Mouse (Mus musculus): ENCODE measurements at regions not wholly inside any gene's neighbourhood (a gene's known extent, or its start where the extent isn't known, plus 50 kb on each side); places are given as distances from the start of the nearest gene placed in this dataset.
"Not testable (repeated sequence)": the region's sequence is repeated elsewhere in the genome, so short reads cannot be mapped to it uniquely, and the experiment has no call there.

DNA sequence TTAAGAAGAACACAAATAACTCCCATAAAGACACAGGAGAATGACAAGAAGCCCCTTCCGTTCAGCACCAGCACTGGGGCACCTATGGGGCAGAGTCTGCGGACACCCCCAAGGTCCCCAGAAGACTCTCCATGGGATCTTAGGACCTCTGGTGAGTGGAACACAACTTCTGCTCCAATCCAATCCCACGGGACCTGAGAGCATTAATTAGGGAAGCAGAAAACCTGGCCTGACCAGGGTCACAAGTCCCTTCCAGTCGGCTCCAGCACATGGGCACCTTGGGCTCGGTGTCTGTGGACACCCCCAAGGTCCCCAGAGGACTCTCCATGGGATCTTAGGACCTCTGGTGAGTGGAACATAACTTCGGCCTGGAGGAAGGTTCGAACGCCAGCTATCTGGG lies 59.0 kb upstream of the Btbd35f25 start:
- not testable (repeated sequence) for H3K27ac ChIP-seq (ENCODE audit: low read depth, low read length); H3K4me2 ChIP-seq (ENCODE audit: low read depth, low read length, poor library complexity, severe bottlenecking); H3K36me3 ChIP-seq (ENCODE audit: insufficient read depth, low read length); DNase-seq (ENCODE audit: low spot score); H3K4me3 ChIP-seq (ENCODE audit: low read depth, low read length); ATAC-seq (ENCODE audit: low FRiP score); H3K4me1 ChIP-seq (ENCODE audit: insufficient read depth, low read length); H3K9ac ChIP-seq (replicated peaks; ENCODE audit: low read length, poor library complexity, severe bottlenecking); H3K27me3 ChIP-seq (ENCODE audit: insufficient read depth, low read length)
- peaks cover 51% of the 10 kb centered on the region for H3K9me3 ChIP-seq (ENCODE audit: low read length)
- WGBS, result 88% methylated on average over 8 of the region's 8 CpGs

DNA sequence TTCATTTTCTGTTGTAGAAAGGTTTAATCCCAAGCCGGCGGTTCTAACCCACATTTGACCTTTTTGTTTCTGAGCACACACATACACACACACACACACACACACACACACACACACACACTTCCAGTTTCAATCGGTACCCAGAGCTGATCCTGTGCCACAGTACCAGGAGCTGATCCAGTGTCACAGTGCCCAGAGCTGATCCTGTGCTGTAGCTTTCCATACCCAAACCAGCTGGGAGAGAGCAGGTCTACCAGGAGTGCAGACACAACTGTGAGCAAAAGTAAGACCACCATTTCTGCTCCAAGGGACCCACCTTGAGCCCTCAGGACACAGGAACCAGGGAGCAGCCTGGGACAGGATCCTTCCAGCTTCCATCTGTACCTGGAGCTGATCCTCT lies 58.3 kb upstream of the Btbd35f25 start:
- WGBS, result 85% methylated on average over 3 of the region's 3 CpGs
- Histone ChIP-seq H3K9me3 (ENCODE audit: low read length) (peaks cover 54% of the 10 kb centered on the region), H3K27me3 (ENCODE audit: insufficient read depth, low read length) (no peaks in the 10 kb centered on the region), H3K4me2 (ENCODE audit: low read depth, low read length, poor library complexity, severe bottlenecking) (no peak overlapping the region), H3K4me3 (ENCODE audit: low read depth, low read length) (no peak overlapping the region), H3K9ac (replicated peaks; ENCODE audit: low read length, poor library complexity, severe bottlenecking) (no peak overlapping the region), H3K4me1 (ENCODE audit: insufficient read depth, low read length) (no peaks in the 10 kb centered on the region), H3K36me3 (ENCODE audit: insufficient read depth, low read length) (no peaks in the 10 kb centered on the region), H3K27ac (ENCODE audit: low read depth, low read length) (no peak overlapping the region)
- no peak for TF ChIP-seq CTCF (IDR thresholded peaks at IDR 0.05)
- 0 out of 2 replicates have a peak, but pooled peaks have one; percentile 33 for ATAC-seq (ENCODE audit: low FRiP score)
- DNase-seq (ENCODE audit: low spot score), result no peak
